Mouse (Mus musculus): ENCODE measurements at regions not wholly inside any gene's neighbourhood (a gene's known extent, or its start where the extent isn't known, plus 50 kb on each side); places are given as distances from the start of the nearest gene placed in this dataset.

GRCm38 (mm10) chr4:75741585-75741984 lies 463.5 kb upstream of the Dmac1 start:
- no peak for DNase-seq (ENCODE audit: low read depth, low spot score)

- no peak for DNase-seq (ENCODE audit: low read depth, low spot score)
Observed at GRCm38 (mm10) chr4:75730798-75731400, 452.8 kb upstream of the Dmac1 start.

- DNase-seq (ENCODE audit: low read depth, low spot score): no peak
Observed at GRCm38 (mm10) chr4:75714652-75715051, 436.5 kb upstream of the Dmac1 start.

- no peak for DNase-seq (ENCODE audit: low read depth, low spot score)
Observed at GRCm38 (mm10) chr4:75713960-75714359, 435.9 kb upstream of the Dmac1 start.

GRCm38 (mm10) chr4:75700780-75701378 lies 422.8 kb upstream of the Dmac1 start:
- no peak for DNase-seq (ENCODE audit: low read depth, low spot score)

GRCm38 (mm10) chr4:75676590-75677174 lies 398.6 kb upstream of the Dmac1 start:
- no peak for DNase-seq (ENCODE audit: low read depth, low spot score)

GRCm38 (mm10) chr4:75641046-75641445 lies 362.9 kb upstream of the Dmac1 start:
- DNase-seq (ENCODE audit: low read depth, low spot score): no peak

GRCm38 (mm10) chr4:75636627-75637026 lies 358.5 kb upstream of the Dmac1 start:
- DNase-seq (ENCODE audit: low read depth, low spot score): peak; percentile 6

- DNase-seq (ENCODE audit: low read depth, low spot score): no peak
Observed at GRCm38 (mm10) chr4:75589901-75590300, 311.8 kb upstream of the Dmac1 start.

GRCm38 (mm10) chr4:75588095-75588875 lies 310.2 kb upstream of the Dmac1 start:
- no peak for DNase-seq (ENCODE audit: low read depth, low spot score)

- DNase-seq (ENCODE audit: low read depth, low spot score): no peak
Observed at GRCm38 (mm10) chr4:75579865-75580264, 301.8 kb upstream of the Dmac1 start.

GRCm38 (mm10) chr4:75572603-75573002 lies 294.5 kb upstream of the Dmac1 start:
- DNase-seq (ENCODE audit: low read depth, low spot score): no peak

GRCm38 (mm10) chr4:75567630-75568029 lies 289.5 kb upstream of the Dmac1 start:
- DNase-seq (ENCODE audit: low read depth, low spot score): no peak

- DNase-seq (ENCODE audit: low read depth, low spot score): no peak
Observed at GRCm38 (mm10) chr4:75562480-75562879, 284.4 kb upstream of the Dmac1 start.

GRCm38 (mm10) chr4:75561792-75562191 lies 283.7 kb upstream of the Dmac1 start:
- no peak for DNase-seq (ENCODE audit: low read depth, low spot score)

- DNase-seq (ENCODE audit: low read depth, low spot score): no peak
Observed at GRCm38 (mm10) chr4:75537787-75538186, 259.7 kb upstream of the Dmac1 start.

- DNase-seq (ENCODE audit: low read depth, low spot score): no peak
Observed at GRCm38 (mm10) chr4:75535067-75535466, 257.0 kb upstream of the Dmac1 start.

- no peak for DNase-seq (ENCODE audit: low read depth, low spot score)
Observed at GRCm38 (mm10) chr4:75529607-75530006, 251.5 kb upstream of the Dmac1 start.

GRCm38 (mm10) chr4:75517459-75518158 lies 239.5 kb upstream of the Dmac1 start:
- no peak for DNase-seq (ENCODE audit: low read depth, low spot score)

All from forelimb bud, embryonic 11.5 days (tissue).